Mouse (Mus musculus) spleen, adult 10 weeks (tissue): ENCODE results near the gene Ric1. TPM values are rescaled to one million over a fixed set of nuclear protein-coding genes. Genes with fewer than 3 reads are reported as not detected.

Experiments
- polyA plus RNA-seq: library from polyadenylated mRNA; stranded (reverse); fragments of 350-450 nt; fragmentation: Illumina TruSeq; extraction: RNeasy Lipid Tissue Mini Kit (QIAGEN cat#74804); gene quantifications from one replicate; pipeline ENCODE4 v1.2.3, GENCODE M21; 2015; ENCODE audit warnings: low replicate concordance; ENCODE audit not compliant: insufficient read depth

Ric1 gene
- polyA plus RNA-seq, result 27.1 TPM

DNA sequence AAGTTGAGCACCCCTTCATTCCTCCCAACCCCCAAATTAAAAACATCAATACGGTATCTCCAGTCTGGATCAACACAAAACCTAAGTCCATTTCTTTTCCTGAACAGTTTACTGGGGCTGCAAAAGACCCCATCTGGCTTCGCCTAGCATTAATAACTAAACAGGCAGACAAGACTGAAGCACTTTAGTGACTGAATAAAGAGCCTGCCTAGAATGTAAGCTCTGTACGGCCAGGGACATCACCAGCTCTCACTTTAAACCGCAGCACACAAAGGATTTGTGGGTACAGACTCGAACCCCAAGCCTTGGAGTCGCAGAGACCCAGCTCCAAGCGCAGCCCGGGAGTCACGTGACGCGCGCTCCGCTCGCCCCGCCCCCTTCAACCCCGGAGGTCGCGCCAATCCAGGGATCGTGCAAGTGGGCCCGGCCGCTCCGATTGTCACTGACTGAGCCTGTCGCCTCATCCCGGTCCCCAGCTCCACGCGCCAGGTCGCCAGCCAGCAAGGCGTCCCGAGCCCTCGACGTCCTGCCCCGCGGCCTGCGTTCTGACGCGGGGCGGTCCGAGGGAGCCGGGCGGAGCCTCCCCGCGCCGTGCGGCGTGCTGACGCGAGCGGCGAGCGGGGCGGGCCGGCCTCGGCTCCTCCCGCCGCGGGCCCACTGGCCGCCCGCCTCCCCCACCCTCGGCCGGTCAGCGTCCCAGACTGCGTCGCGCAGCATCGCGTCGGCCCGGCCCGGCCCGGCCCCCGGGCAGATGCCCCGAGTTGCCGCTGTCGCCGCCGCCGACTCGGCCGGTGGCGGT lies at the start of gene Ric1:
Gene Ric1 (plus strand): TSS at position 646 of the 799 bp plus-strand sequence.

DNA sequence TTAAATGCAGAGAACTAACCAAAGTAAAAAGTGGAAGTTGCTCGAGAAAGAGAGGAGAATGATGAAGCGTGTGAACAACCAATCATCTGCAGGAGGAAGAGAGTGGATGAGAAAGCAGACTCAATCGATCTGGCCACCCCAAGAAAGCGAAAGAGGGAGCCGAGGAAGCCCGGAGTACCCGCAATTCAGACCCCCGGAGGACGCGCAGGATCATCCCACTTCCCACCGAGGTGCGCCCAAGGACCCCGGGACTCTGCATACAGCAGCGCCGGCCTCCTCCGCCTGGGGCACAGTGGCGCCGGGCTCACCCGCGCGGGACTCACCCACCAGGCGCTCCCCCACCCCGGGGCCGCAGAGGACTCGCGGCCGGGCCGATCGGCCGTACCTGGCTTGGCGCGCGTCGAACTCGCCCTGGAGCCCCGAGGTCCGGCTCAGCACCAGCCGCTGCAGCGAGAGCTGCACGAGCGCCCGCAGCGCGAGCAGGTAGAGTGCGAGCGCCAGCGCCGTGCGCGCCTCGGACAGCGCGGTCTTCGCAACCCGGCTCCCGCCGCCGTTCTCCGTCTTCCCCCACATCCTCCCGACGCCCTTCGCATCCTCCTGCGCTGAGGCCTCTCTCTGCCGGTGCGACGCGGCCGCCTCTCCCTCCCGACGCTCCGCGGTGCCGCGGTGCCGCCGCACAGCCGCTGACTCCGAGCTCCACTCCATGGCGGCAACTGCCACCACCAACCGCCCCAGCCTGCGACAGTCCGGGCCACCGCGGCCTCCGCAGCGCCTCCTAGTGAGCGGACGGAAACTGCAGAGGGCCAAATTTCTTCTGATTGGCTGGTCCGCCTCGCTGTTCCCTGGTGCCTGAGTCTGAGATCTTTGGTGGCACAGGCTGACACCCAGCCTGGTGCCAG lies 125.8 kb downstream of the Ric1 start, which contains the start of gene Ermp1:
Gene Ermp1 (minus strand): TSS at position 765 of the 899 bp plus-strand sequence.

Other genes with a start within 250 kb of the Ric1 start
- 8.2 TPM for gene Insl6, start 196.9 kb upstream of the Ric1 start, polyA plus RNA-seq
- not detected for gene Rln1, start 187.6 kb upstream of the Ric1 start, polyA plus RNA-seq
- 296 TPM for gene Plgrkt, start 154.9 kb upstream of the Ric1 start, polyA plus RNA-seq
- gene Cd274, start 154.8 kb upstream of the Ric1 start, polyA plus RNA-seq, result 40.8 TPM
- gene Pdcd1lg2, start 111.4 kb upstream of the Ric1 start, polyA plus RNA-seq, result 10.6 TPM
- 41.5 TPM for gene Ermp1, start 126.1 kb downstream of the Ric1 start, polyA plus RNA-seq
- not detected for gene Mlana, start 175.5 kb downstream of the Ric1 start, polyA plus RNA-seq